Mouse (Mus musculus): ENCODE results near the gene Ctnna3. TPM values are rescaled to one million over a fixed set of nuclear protein-coding genes. Genes with fewer than 3 reads are reported as not detected.

Ctnna3 gene
- polyA plus RNA-seq, 1 experiment from 2014 or later = 0.42 TPM

DNA sequence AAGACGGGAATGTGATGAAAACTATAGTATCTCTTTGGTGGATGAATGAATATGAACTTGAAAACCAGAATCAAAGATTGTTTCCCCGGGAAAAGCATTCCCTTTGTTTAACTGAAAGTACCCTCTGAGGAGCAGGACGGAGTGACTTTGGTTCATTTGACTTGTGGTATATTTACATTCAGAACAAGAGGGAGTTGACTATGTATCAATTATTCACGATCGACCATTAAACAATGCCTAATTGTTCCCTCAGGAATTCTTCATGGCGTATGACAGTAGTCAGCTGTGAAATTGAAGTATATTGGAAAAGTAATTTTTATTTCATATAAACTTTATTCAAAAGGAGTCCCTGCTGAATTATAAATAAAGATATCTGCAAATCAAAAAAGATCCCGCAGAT is 341.8 kb downstream of the Ctnna3 start:
- Histone ChIP-seq H3K9me3 (ENCODE audit: control insufficient read depth, low read length) (no peaks in the 10 kb centered on the region), H3K27ac (ENCODE audit: low read depth, low read length) (no peak overlapping the region), H3K4me2 (replicated peaks; ENCODE audit: low read depth, low read length) (no peak overlapping the region), H3K4me1 (replicated peaks; ENCODE audit: control insufficient read depth, insufficient read depth, low read length) (no peaks in the 10 kb centered on the region), H3K36me3 (ENCODE audit: control insufficient read depth, insufficient read depth, low read length) (no peaks in the 10 kb centered on the region), H3K9ac (ENCODE audit: low read depth, low read length) (no peak overlapping the region), H3K27me3 (ENCODE audit: control insufficient read depth, insufficient read depth, low read length) (no peaks in the 10 kb centered on the region), H3K4me3 (ENCODE audit: low read depth, low read length) (no peak overlapping the region)
- no peak for ATAC-seq (ENCODE audit: low FRiP score)
- 71% methylated on average over 7 of the region's 7 CpGs for WGBS
- DNase-seq (ENCODE audit: low spot score) = no peak

- Histone ChIP-seq H3K27ac (ENCODE audit: low read depth, low read length) (no peak overlapping the region), H3K9ac (ENCODE audit: low read depth, low read length) (no peak overlapping the region), H3K9me3 (ENCODE audit: control insufficient read depth, low read length) (no peaks in the 10 kb centered on the region), H3K4me3 (ENCODE audit: low read depth, low read length) (no peak overlapping the region), H3K4me1 (replicated peaks; ENCODE audit: control insufficient read depth, insufficient read depth, low read length) (no peaks in the 10 kb centered on the region), H3K4me2 (replicated peaks; ENCODE audit: low read depth, low read length) (no peak overlapping the region), H3K27me3 (ENCODE audit: control insufficient read depth, insufficient read depth, low read length) (no peaks in the 10 kb centered on the region), H3K36me3 (ENCODE audit: control insufficient read depth, insufficient read depth, low read length) (no peaks in the 10 kb centered on the region)
- DNase-seq (ENCODE audit: low spot score) = no peak
- ATAC-seq (ENCODE audit: low FRiP score) = no peak
- WGBS = 88% methylated on average over 10 of the region's 10 CpGs
Measured at GRCm38 (mm10) chr10:63772074-63772473, 342.2 kb downstream of the Ctnna3 start.

DNA sequence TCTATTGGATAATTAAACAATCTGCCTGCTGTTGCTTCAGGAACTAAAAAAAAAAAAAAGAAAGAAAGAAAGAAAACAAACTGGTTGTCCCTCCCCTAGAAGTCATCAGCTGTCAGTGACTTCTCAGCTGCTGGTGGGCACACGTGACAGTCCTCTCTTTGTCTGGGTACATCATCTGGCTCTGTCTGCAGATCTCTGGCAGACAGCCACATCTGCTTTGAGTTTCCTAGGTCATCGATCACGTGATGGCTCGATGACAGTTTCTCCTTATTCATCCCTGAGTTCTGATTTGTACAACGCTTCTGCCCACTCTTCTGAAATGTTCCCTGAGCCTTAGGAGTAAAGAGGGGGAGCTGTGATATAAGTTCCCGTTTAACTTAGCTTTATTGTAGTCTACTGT is 352.1 kb downstream of the Ctnna3 start:
- H3K36me3 ChIP-seq (ENCODE audit: control insufficient read depth, insufficient read depth, low read length) = no peaks in the 10 kb centered on the region
- H3K9ac ChIP-seq (ENCODE audit: low read depth, low read length) = no peak overlapping the region
- H3K4me3 ChIP-seq (ENCODE audit: low read depth, low read length) = no peak overlapping the region
- no peaks in the 10 kb centered on the region for H3K9me3 ChIP-seq (ENCODE audit: control insufficient read depth, low read length)
- WGBS = 64% methylated on average over 6 of the region's 6 CpGs
- no peaks in the 10 kb centered on the region for H3K4me1 ChIP-seq (replicated peaks; ENCODE audit: control insufficient read depth, insufficient read depth, low read length)
- no peak overlapping the region for H3K4me2 ChIP-seq (replicated peaks; ENCODE audit: low read depth, low read length)
- H3K27ac ChIP-seq (ENCODE audit: low read depth, low read length) = no peak overlapping the region
- peak; percentile 29 for DNase-seq (ENCODE audit: low spot score)
- ATAC-seq (ENCODE audit: low FRiP score) = no peak
- H3K27me3 ChIP-seq (ENCODE audit: control insufficient read depth, insufficient read depth, low read length) = no peaks in the 10 kb centered on the region

DNA sequence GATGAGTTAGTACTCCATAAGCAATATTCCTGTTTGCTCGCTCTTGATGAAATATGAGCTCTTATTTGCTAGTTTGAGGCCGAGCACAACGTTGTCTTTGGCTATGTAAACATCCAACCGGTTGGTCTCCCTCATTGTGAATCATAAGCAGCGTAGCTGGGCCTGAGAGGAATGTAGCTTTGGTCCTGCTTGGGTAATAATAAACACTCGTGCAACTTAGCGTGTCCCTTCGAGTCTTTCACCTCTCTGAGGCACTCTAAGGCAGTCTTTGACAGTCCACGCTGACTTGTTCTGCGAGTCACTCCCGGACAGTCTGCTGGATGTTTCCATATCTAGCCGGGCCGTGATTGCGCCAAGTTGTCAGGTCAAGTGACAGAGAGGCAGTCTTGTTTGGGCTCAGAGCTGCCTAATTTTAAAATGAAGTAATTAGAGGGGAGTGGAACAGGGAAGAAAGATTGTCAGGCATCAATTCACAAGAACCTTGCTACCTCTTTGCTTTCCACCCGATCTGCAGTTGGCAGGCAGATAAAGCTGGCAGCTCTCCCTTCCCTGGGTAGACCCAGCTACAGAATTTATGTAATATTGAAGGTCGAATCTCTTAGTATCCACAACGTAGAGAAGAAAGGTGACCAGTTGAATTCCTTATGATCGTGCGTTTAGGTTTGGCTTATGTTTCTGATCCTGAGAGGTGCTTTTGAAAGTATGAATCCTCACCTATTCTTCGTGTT is 355.1 kb downstream of the Ctnna3 start:
- Histone ChIP-seq H3K9me3 (ENCODE audit: control insufficient read depth, low read length) (no peaks in the 10 kb centered on the region), H3K4me3 (ENCODE audit: low read depth, low read length) (no peak overlapping the region), H3K27ac (ENCODE audit: low read depth, low read length) (no peak overlapping the region), H3K4me1 (replicated peaks; ENCODE audit: control insufficient read depth, insufficient read depth, low read length) (no peaks in the 10 kb centered on the region), H3K27me3 (ENCODE audit: control insufficient read depth, insufficient read depth, low read length) (no peaks in the 10 kb centered on the region), H3K9ac (ENCODE audit: low read depth, low read length) (no peak overlapping the region), H3K4me2 (replicated peaks; ENCODE audit: low read depth, low read length) (no peak overlapping the region), H3K36me3 (ENCODE audit: control insufficient read depth, insufficient read depth, low read length) (no peaks in the 10 kb centered on the region)
- 80% methylated on average over 20 of the region's 20 CpGs for WGBS
- no peak for DNase-seq (ENCODE audit: low spot score)
- no peak for ATAC-seq (ENCODE audit: low FRiP score)

GRCm38 (mm10) chr10:63786390-63786789 is 356.5 kb downstream of the Ctnna3 start:
- H3K4me2 ChIP-seq (replicated peaks; ENCODE audit: low read depth, low read length) = no peak overlapping the region
- H3K27ac ChIP-seq (ENCODE audit: low read depth, low read length) = no peak overlapping the region
- ATAC-seq (ENCODE audit: low FRiP score) (no peak), DNase-seq (ENCODE audit: low spot score) (no peak)
- WGBS = 85% methylated on average over 7 of the region's 7 CpGs
- no peaks in the 10 kb centered on the region for H3K4me1 ChIP-seq (replicated peaks; ENCODE audit: control insufficient read depth, insufficient read depth, low read length)
- H3K9ac ChIP-seq (ENCODE audit: low read depth, low read length) = no peak overlapping the region
- H3K36me3 ChIP-seq (ENCODE audit: control insufficient read depth, insufficient read depth, low read length) = no peaks in the 10 kb centered on the region
- H3K4me3 ChIP-seq (ENCODE audit: low read depth, low read length) = no peak overlapping the region
- H3K27me3 ChIP-seq (ENCODE audit: control insufficient read depth, insufficient read depth, low read length) = no peaks in the 10 kb centered on the region
- H3K9me3 ChIP-seq (ENCODE audit: control insufficient read depth, low read length) = no peaks in the 10 kb centered on the region

GRCm38 (mm10) chr10:63803909-63804308 is 374.0 kb downstream of the Ctnna3 start:
- H3K36me3 ChIP-seq (ENCODE audit: control insufficient read depth, insufficient read depth, low read length) = no peaks in the 10 kb centered on the region
- H3K4me1 ChIP-seq (replicated peaks; ENCODE audit: control insufficient read depth, insufficient read depth, low read length) = no peaks in the 10 kb centered on the region
- H3K9ac ChIP-seq (ENCODE audit: low read depth, low read length) = no peak overlapping the region
- no peak for DNase-seq (ENCODE audit: low spot score)
- H3K27me3 ChIP-seq (ENCODE audit: control insufficient read depth, insufficient read depth, low read length) = no peaks in the 10 kb centered on the region
- 88% methylated on average over 6 of the region's 6 CpGs for WGBS
- H3K27ac ChIP-seq (ENCODE audit: low read depth, low read length) = no peak overlapping the region
- no peak overlapping the region for H3K4me3 ChIP-seq (ENCODE audit: low read depth, low read length)
- no peak overlapping the region for H3K4me2 ChIP-seq (replicated peaks; ENCODE audit: low read depth, low read length)
- no peaks in the 10 kb centered on the region for H3K9me3 ChIP-seq (ENCODE audit: control insufficient read depth, low read length)
- ATAC-seq (ENCODE audit: low FRiP score) = no peak

- 94% methylated on average over 6 of the region's 6 CpGs for WGBS
Measured at GRCm38 (mm10) chr10:63805551-63805950, 375.7 kb downstream of the Ctnna3 start.

DNA sequence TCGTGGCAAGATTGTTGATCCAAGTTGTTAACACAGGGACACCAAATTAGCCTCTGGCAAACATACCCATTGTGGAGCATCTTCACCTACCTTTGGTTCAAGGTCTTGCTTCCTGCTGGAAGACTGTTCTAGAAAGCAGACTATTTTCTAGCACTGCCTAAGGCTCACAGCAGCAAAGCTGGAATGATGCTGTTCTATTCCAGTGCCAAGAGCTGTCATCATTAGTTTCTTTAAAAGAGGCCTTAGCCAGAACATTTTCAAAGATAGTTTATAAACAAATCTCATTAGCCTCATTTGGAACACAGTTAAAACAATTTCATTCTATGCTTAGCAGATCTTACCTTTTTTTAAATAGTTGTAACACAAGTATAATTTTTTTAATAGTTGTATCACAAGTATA is 376.4 kb downstream of the Ctnna3 start:
- Histone ChIP-seq H3K27me3 (ENCODE audit: control insufficient read depth, insufficient read depth, low read length) (no peaks in the 10 kb centered on the region), H3K9ac (ENCODE audit: low read depth, low read length) (no peak overlapping the region), H3K36me3 (ENCODE audit: control insufficient read depth, insufficient read depth, low read length) (no peaks in the 10 kb centered on the region), H3K4me3 (ENCODE audit: low read depth, low read length) (no peak overlapping the region), H3K9me3 (ENCODE audit: control insufficient read depth, low read length) (no peaks in the 10 kb centered on the region), H3K4me1 (replicated peaks; ENCODE audit: control insufficient read depth, insufficient read depth, low read length) (no peaks in the 10 kb centered on the region), H3K4me2 (replicated peaks; ENCODE audit: low read depth, low read length) (no peak overlapping the region), H3K27ac (ENCODE audit: low read depth, low read length) (no peak overlapping the region)
- DNase-seq (ENCODE audit: low spot score) = no peak
- 95% methylated on average over 1 of the region's 1 CpGs for WGBS
- ATAC-seq (ENCODE audit: low FRiP score) = no peak

More at GRCm38 (mm10) chr10:63805551-63805950, 375.7 kb downstream of the Ctnna3 start:
- DNase-seq (ENCODE audit: low spot score) = no peak
- H3K27me3 ChIP-seq (ENCODE audit: control insufficient read depth, insufficient read depth, low read length) = no peaks in the 10 kb centered on the region
- no peaks in the 10 kb centered on the region for H3K4me1 ChIP-seq (replicated peaks; ENCODE audit: control insufficient read depth, insufficient read depth, low read length)
- H3K4me2 ChIP-seq (replicated peaks; ENCODE audit: low read depth, low read length) = no peak overlapping the region
- no peak overlapping the region for H3K4me3 ChIP-seq (ENCODE audit: low read depth, low read length)
- H3K9ac ChIP-seq (ENCODE audit: low read depth, low read length) = no peak overlapping the region
- H3K36me3 ChIP-seq (ENCODE audit: control insufficient read depth, insufficient read depth, low read length) = no peaks in the 10 kb centered on the region
- ATAC-seq (ENCODE audit: low FRiP score) = no peak
- no peak overlapping the region for H3K27ac ChIP-seq (ENCODE audit: low read depth, low read length)
- H3K9me3 ChIP-seq (ENCODE audit: control insufficient read depth, low read length) = no peaks in the 10 kb centered on the region

GRCm38 (mm10) chr10:63810043-63810617 is 380.2 kb downstream of the Ctnna3 start:
- Histone ChIP-seq H3K36me3 (ENCODE audit: control insufficient read depth, insufficient read depth, low read length) (no peaks in the 10 kb centered on the region), H3K27me3 (ENCODE audit: control insufficient read depth, insufficient read depth, low read length) (no peaks in the 10 kb centered on the region), H3K4me3 (ENCODE audit: low read depth, low read length) (no peak overlapping the region), H3K9ac (ENCODE audit: low read depth, low read length) (no peak overlapping the region), H3K4me1 (replicated peaks; ENCODE audit: control insufficient read depth, insufficient read depth, low read length) (no peaks in the 10 kb centered on the region), H3K27ac (ENCODE audit: low read depth, low read length) (no peak overlapping the region), H3K9me3 (ENCODE audit: control insufficient read depth, low read length) (no peaks in the 10 kb centered on the region), H3K4me2 (replicated peaks; ENCODE audit: low read depth, low read length) (no peak overlapping the region)
- 38% methylated on average over 9 of the region's 9 CpGs for WGBS
- DNase-seq (ENCODE audit: low spot score) = no peak
- ATAC-seq (ENCODE audit: low FRiP score) = no peak
